Mouse (Mus musculus) limb, embryonic 11.5 days (tissue): ENCODE data around the gene Pcsk1n. TPM values are rescaled to one million over a fixed set of nuclear protein-coding genes. Genes with fewer than 3 reads are reported as not detected.

Experiments used
- ATAC-seq: fragments of 200-750 bp; cut with Nextera tagmentation; 2 replicates; pipeline ENCODE4 v1.8.0; 2017; ENCODE audit warnings: low read depth; ENCODE audit not compliant: insufficient number of reproducible peaks, low FRiP score, low TSS enrichment
- DNase-seq: peaks from one replicate; pipeline ENCODE4 v3.0.0-alpha.2; 2015; ENCODE audit warnings: low spot score
- H3K27ac ChIP-seq: fragments of 300-500 bp; sonication (generic); replicated peaks from 2 replicates; pipeline ENCODE4 v1.5.1; 2014; ENCODE audit warnings: low read depth, mild to moderate bottlenecking, low read length
- H3K27me3 ChIP-seq: fragments of 300-500 bp; sonication (generic); 2 replicates; pipeline ENCODE4 v1.6.1; 2014; ENCODE audit warnings: mild to moderate bottlenecking, low read length, mixed read lengths; ENCODE audit not compliant: control insufficient read depth, insufficient read depth
- H3K36me3 ChIP-seq: fragments of 300-500 bp; sonication (generic); 2 replicates; pipeline ENCODE4 v1.6.1; 2014; ENCODE audit warnings: mild to moderate bottlenecking, low read length, moderate library complexity, mixed read lengths; ENCODE audit not compliant: control insufficient read depth, insufficient read depth
- H3K4me1 ChIP-seq: fragments of 300-500 bp; sonication (generic); 2 replicates; pipeline ENCODE4 v1.6.1; 2014; ENCODE audit warnings: low read length, mixed read lengths; ENCODE audit not compliant: control insufficient read depth, insufficient read depth
- H3K4me2 ChIP-seq: fragments of 300-500 bp; sonication (generic); 2 replicates; pipeline ENCODE4 v1.6.1; 2014; ENCODE audit warnings: low read depth, mild to moderate bottlenecking, moderate library complexity; ENCODE audit not compliant: severe bottlenecking
- H3K4me3 ChIP-seq: fragments of 300-500 bp; sonication (generic); 2 replicates; pipeline ENCODE4 v1.5.1; 2014; ENCODE audit warnings: low read depth, low read length
- H3K9ac ChIP-seq: fragments of 300-500 bp; sonication (generic); 2 replicates; pipeline ENCODE4 v1.6.1; 2014; ENCODE audit warnings: mild to moderate bottlenecking, low read length
- H3K9me3 ChIP-seq: fragments of 300-500 bp; sonication (generic); 2 replicates; pipeline ENCODE4 v1.6.1; 2016; ENCODE audit warnings: low read length; ENCODE audit not compliant: control insufficient read depth
- WGBS: fragments of 180-500 bp; shearing (Covaris S2); extraction: QIAGEN DNeasy Blood & Tissue Kit; methylation state at CpG from one replicate; pipeline ENCODE4 v1.1.7; 2014; 5-methylcytosine and 5-hydroxymethylcytosine counted together
- polyA plus RNA-seq: library from polyadenylated mRNA; unstranded; fragments of >200 nt; fragmentation: Nextera tagmentation; extraction: Ambion mirVana; gene quantifications from 2 replicates; pipeline ENCODE4 v1.2.1, GENCODE M21; 2014

Pcsk1n gene
- polyA plus RNA-seq, 1 experiment from 2014 or later, result 0.25 TPM

DNA sequence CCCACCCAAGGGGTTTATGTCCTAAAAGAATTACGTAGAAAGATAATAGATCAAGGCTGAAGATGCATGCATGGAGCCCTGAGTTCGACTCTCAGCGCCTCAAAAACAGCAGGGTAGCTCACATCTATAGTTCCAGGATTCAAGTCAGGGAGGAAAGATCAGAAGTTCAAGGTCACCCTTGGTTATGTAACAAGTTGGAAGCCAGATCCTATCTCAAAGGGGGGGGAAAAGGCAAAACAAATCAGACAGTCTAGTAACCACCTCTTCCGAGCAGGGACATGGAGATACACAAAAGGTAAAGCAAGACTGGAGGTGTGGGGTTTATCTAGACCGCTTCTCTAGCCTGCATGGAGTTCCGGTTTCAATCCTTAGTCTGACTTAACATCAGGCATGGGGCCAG lies 6.6 kb downstream of the Pcsk1n start:
- H3K4me2 ChIP-seq, result no peak overlapping the region
- ATAC-seq (no peak), DNase-seq (no peak)
- H3K36me3 ChIP-seq, result no peaks in the 10 kb centered on the region; the same call in 1 of the 2 replicates
- peaks cover 56% of the 10 kb centered on the region for H3K27me3 ChIP-seq
- no peak overlapping the region for H3K9ac ChIP-seq
- no peaks in the 10 kb centered on the region; the same call in 1 of the 2 replicates for H3K9me3 ChIP-seq
- WGBS, result 66% methylated on average over 6 of the region's 6 CpGs
- no peaks in the 10 kb centered on the region for H3K4me1 ChIP-seq
- no peak overlapping the region for H3K27ac ChIP-seq
- no peak overlapping the region for H3K4me3 ChIP-seq

DNA sequence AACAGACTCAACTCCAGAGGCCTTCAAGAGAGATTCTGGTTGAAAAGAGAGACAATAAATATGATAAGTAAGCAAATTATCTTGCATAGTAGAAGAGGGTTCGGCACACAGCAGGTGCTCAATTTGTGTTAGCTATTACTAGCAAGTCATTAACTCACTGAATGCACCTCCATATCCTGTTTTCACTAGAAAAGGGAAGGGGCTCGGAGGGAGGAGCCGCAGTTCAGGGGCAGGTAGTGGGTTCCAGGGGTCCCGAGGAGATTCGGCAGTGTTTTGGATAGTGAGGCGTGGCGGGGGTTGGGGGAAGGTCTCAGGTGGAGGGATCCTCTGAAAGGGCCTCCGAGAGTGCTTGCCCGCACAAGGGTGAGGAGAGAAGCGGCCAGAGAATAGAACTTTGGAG lies 7.5 kb downstream of the Pcsk1n start:
- Histone ChIP-seq H3K27ac (no peak overlapping the region), H3K4me1 (no peaks in the 10 kb centered on the region), H3K4me2 (no peak overlapping the region), H3K27me3 (peaks cover 47% of the 10 kb centered on the region), H3K9me3 (no peaks in the 10 kb centered on the region; the same call in 1 of the 2 replicates), H3K9ac (no peak overlapping the region), H3K4me3 (no peak overlapping the region), H3K36me3 (no peaks in the 10 kb centered on the region; the same call in 1 of the 2 replicates)
- WGBS, result 24% methylated on average over 10 of the region's 10 CpGs
- ATAC-seq, result no peak
- no peak for DNase-seq

DNA sequence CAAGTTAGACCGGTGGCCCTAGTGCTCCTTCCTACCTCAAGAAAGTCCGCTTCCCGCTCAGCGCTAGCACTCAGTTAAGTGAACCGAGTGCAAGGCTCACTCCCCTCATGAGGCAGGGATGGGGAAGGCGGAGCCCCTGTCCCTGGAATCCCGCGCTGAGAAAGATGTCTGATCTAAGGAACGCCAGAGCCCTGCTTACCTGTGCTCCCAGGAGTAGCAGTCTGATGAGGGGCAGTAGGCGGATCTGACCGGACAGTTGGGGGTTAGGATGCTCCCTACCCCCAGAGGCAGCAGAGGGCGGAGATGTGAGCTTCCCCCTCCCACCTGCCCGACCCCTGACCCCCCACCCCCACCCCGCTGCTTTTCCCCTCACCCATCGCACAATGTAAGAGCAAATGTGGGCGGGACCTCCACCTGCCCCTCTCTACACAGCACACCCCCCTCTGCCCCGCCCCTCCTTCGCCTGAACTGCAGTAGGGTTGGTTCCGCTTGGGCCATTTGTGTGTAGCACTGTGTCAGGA lies 8.7 kb downstream of the Pcsk1n start, which contains the start of gene Eras:
TSS of gene Eras (minus strand) at position 338 of the 521 bp plus-strand sequence.
- Histone ChIP-seq H3K27me3 (peaks cover 37% of the 10 kb centered on the region), H3K27ac (no peak within 1 kb of the TSS), H3K9me3 (no peaks in the 10 kb centered on the region; the same call in 1 of the 2 replicates), H3K4me3 (no peak within 1 kb of the TSS), H3K4me1 (no peaks in the 10 kb centered on the region), H3K9ac (no peak within 1 kb of the TSS), H3K36me3 (no peaks in the 10 kb centered on the region; the same call in 1 of the 2 replicates), H3K4me2 (no peak within 1 kb of the TSS)
- 16% methylated on average over 15 of the region's 19 CpGs for WGBS
- DNase-seq (no peak), ATAC-seq (no peak)

DNA sequence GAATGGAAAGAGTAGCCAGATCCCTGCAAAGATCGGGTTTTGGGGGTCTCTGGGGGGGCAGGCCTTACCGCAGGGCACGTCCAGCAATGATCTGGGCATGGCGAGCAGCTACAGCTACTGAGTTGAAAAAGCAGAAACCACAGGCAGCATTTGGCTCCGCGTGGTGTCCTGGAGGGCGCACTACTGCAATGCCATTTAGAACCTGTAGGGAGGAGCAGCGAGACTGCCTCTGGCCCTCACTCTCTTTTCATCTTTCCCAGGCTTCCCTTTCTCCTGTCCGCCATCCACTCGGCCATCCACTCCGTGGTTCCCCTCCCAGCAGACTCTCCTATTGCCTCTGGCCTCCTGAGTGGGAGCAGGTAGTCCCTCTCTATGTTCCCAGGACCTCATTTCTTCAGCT lies 17.3 kb downstream of the Pcsk1n start:
- Histone ChIP-seq H3K4me2 (no peak overlapping the region), H3K4me1 (no peaks in the 10 kb centered on the region), H3K36me3 (peaks cover 2% of the 10 kb centered on the region; the same call in 1 of the 2 replicates), H3K9me3 (no peaks in the 10 kb centered on the region), H3K27me3 (no peaks in the 10 kb centered on the region), H3K4me3 (no peak overlapping the region), H3K9ac (no peak overlapping the region), H3K27ac (no peak overlapping the region)
- ATAC-seq (no peak), DNase-seq (no peak)
- WGBS, result 43% methylated on average over 11 of the region's 11 CpGs

DNA sequence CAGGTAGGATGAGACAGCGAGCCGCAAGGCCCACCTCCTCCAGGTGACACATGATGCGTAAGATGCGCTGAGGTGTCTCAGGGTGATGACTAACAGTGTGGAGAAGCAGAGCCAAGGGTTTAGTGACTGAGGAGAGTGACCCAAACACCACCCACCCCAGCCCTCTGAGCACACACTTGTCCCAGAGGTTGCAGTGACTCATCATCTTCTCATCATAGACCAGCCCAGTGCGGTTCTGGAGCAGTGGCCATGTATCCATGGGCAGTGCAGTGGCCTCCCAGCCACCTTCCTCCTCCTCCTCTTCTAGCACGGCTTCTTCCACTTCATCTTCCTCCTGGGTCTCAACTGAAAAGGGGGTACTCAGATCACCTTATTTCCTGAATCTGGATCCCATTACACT lies 18.0 kb downstream of the Pcsk1n start:
- DNase-seq (no peak), ATAC-seq (no peak)
- Histone ChIP-seq H3K27me3 (no peaks in the 10 kb centered on the region), H3K9me3 (no peaks in the 10 kb centered on the region), H3K9ac (no peak overlapping the region), H3K4me2 (no peak overlapping the region), H3K4me3 (no peak overlapping the region), H3K4me1 (no peaks in the 10 kb centered on the region), H3K36me3 (peaks cover 2% of the 10 kb centered on the region; the same call in 1 of the 2 replicates), H3K27ac (no peak overlapping the region)
- 89% methylated on average over 6 of the region's 6 CpGs for WGBS

DNA sequence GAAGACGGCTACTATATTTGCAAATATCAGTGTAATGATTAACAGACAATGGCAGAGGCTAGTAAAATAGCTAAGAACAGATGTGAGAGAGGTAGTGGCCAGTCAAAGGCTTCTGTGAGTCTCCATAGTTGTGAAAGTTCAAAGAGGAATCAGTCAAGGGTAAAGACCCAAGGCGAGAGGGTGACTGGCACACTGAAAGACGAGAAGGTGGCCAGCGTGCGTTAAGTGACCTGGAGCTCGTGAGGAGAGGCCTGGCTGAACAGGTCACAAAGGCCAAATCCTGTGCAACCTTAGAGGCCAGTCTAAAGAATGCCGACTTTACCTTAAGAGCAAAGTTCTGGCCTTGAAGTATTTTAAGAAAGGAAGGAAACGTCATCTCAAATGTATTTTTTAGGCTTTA lies 26.0 kb downstream of the Pcsk1n start:
- Histone ChIP-seq H3K27ac (no peak overlapping the region), H3K4me3 (no peak overlapping the region), H3K27me3 (no peaks in the 10 kb centered on the region), H3K4me1 (no peaks in the 10 kb centered on the region), H3K36me3 (no peaks in the 10 kb centered on the region), H3K9ac (no peak overlapping the region), H3K9me3 (no peaks in the 10 kb centered on the region), H3K4me2 (no peak overlapping the region)
- DNase-seq (no peak), ATAC-seq (no peak)
- 60% methylated on average over 8 of the region's 8 CpGs for WGBS

DNA sequence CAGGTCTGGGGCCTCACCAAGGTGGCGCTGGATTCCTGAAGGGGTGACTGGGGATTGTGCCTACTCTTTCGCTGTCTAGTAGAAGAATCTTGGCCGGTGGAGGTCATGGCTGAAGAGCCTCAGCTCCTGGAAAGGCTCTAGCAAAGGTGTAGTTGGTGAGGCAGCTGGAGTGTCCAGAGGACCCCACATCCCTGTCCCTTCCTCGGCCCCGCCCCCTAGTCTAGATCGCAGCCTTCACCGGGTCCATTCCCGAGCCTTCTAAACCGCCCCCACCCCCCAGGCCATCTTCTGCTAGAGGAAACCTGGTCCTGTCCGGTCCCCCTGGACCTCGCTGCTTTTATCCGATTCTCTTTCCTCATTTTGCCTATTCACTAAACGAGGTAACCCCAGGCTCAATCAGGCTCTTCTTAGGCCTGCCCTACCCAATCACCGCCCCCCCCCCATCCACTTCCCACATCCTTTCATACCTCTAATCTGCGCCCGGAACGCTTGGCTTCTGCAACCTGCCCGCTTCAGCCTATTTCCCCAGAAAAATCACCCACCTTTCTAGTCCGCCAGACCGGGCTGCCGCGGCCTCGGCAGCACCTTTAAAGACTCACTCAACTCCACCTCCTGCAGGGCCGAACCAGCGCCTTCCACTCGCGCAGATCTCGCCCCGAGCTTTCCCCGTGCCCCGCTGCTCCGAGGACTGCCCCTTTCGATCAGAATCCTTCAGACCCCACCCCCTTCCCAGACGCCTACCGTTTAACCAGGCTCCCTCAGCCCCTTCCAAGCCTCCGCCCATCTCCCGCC lies 27.7 kb downstream of the Pcsk1n start, which contains the start of gene Hdac6:
TSS of gene Hdac6 (minus strand) at position 782 of the 792 bp plus-strand sequence.
- Histone ChIP-seq H3K27ac (no peak within 1 kb of the TSS), H3K4me3 (peak within 1 kb of the TSS; percentile 36), H3K27me3 (no peaks in the 10 kb centered on the region), H3K36me3 (no peaks in the 10 kb centered on the region), H3K4me1 (no peaks in the 10 kb centered on the region), H3K9ac (peak within 1 kb of the TSS; percentile 58), H3K4me2 (peak within 1 kb of the TSS; percentile 50), H3K9me3 (no peaks in the 10 kb centered on the region)
- DNase-seq, result peak; percentile 23
- ATAC-seq, result peak; percentile 41
- WGBS, result 18% methylated on average over 36 of the region's 37 CpGs

DNA sequence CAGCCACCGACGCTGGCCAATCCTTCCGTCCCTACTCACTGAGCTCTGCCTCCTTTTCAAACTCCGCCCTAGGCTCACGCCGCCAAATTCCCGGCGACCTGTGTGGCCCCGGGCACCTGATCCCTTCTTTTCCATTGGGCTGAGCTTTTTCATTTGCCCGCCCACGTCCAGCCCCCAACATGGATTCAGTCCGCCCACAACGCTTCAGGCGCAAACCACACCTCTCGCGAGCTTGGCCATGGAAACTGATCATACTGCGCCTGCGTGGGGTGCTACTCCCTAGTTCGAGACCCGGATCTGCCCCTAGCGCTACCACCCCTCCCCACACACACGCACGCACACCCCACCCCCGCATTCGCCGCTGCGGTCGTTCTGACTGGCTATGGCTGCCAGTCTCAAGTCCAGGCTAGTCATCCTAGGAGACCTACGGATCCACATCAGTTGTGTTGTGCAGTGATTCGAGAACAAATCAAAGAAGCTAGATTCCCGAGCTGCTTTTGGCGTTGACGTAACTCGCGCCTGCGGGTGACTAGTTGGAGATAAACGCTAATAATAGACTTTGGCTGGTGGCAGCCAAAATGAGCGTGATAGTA lies 28.4 kb downstream of the Pcsk1n start:
- H3K9ac ChIP-seq, result peak overlapping the region; percentile 58
- H3K4me2 ChIP-seq, result peak overlapping the region; percentile 31
- no peak overlapping the region for H3K27ac ChIP-seq
- WGBS, result 16% methylated on average over 38 of the region's 38 CpGs
- no peaks in the 10 kb centered on the region for H3K36me3 ChIP-seq
- no peaks in the 10 kb centered on the region for H3K4me1 ChIP-seq
- H3K27me3 ChIP-seq, result no peaks in the 10 kb centered on the region
- no peaks in the 10 kb centered on the region for H3K9me3 ChIP-seq
- ATAC-seq (peak; percentile 99; the same call in 1 of the 2 replicates), DNase-seq (peak; percentile 91)
- peak overlapping the region; percentile 26 for H3K4me3 ChIP-seq
